In genomic region chr5:100037965-100038713, GRCm38 (mm10) we compare ENCODE assay signal across 8 mouse cellular contexts. TPM values are rescaled to one million over a fixed set of nuclear protein-coding genes. Genes with fewer than 3 reads are reported as not detected.
DNase-seq lines count a peak whose midpoint lies in the region; ATAC-seq and TF ChIP-seq lines count a peak whose summit lies in the region.

No protein-coding gene starts in this region.

- H3K4me3 ChIP-seq in ES-Bruce4 (ENCODE audit: low read depth, low read length), result peak overlapping the region; percentile 99
- peak overlapping the region; percentile 87 for H3K4me3 ChIP-seq in forebrain, embryonic 15.5 days
- peak overlapping the region; percentile 95 for H3K4me3 ChIP-seq in layer of hippocampus, adult 2 months
- peak overlapping the region; percentile 93 for H3K4me3 ChIP-seq in lung, adult 2 months (replicated peaks; ENCODE audit: extremely low read depth, low read depth, low read length)
- peak overlapping the region; percentile 93 for H3K4me3 ChIP-seq in neural tube, embryonic 15.5 days (replicated peaks)

- WGBS in forebrain, embryonic 15.5 days, result under 1% methylated on average over 41 of the region's 45 CpGs
- 2% methylated on average over 45 of the region's 45 CpGs for WGBS in lung, adult 2 months
- under 1% methylated on average over 32 of the region's 45 CpGs for WGBS in neural tube, embryonic 15.5 days

- H3K27ac ChIP-seq in ES-Bruce4 (ENCODE audit: insufficient read depth, low read length), result peak overlapping the region; percentile 69; the same call in 1 of the 2 replicates
- H3K27ac ChIP-seq in forebrain, embryonic 15.5 days (replicated peaks), result peak overlapping the region; percentile 99
- peak overlapping the region; percentile 100 for H3K27ac ChIP-seq in layer of hippocampus, adult 2 months
- peak overlapping the region; percentile 99 for H3K27ac ChIP-seq in neural tube, embryonic 15.5 days (replicated peaks)

- intact Hi-C loops in heart, postnatal 25 days (cut with DNase I), result loop anchor here (2.0 to 5.0 kb wide), 2 partner anchors 59 to 786 kb away; partner anchors contain the start of genes 4930524J08Rik and Hnrnpd

- DNase-seq in cerebellum, adult 11 months, result peak; percentile 86
- DNase-seq in heart, postnatal 25 days (ENCODE audit: low spot score), result peak; percentile 73
- peak; percentile 88 to 96 for DNase-seq in layer of hippocampus, adult 2 months (ENCODE audit: low spot score in 2 of 2)
- DNase-seq in lung, adult 2 months, result peak; percentile 90
- DNase-seq in testis, postnatal 14 days (ENCODE audit: low spot score), result peak; percentile 89

- H3K9ac ChIP-seq in ES-Bruce4 (ENCODE audit: low read depth, poor library complexity, severe bottlenecking), result peak overlapping the region; percentile 98
- H3K9ac ChIP-seq in forebrain, embryonic 15.5 days (replicated peaks), result peak overlapping the region; percentile 91
- peak overlapping the region; percentile 99 for H3K9ac ChIP-seq in neural tube, embryonic 15.5 days (replicated peaks)

- no peaks in the 10 kb centered on the region for H3K27me3 ChIP-seq in ES-Bruce4 (ENCODE audit: control insufficient read depth, insufficient read depth, low read length, poor library complexity, severe bottlenecking)
- H3K27me3 ChIP-seq in forebrain, embryonic 15.5 days, result no peaks in the 10 kb centered on the region
- no peaks in the 10 kb centered on the region for H3K27me3 ChIP-seq in neural tube, embryonic 15.5 days (replicated peaks)

- peak overlapping the region; percentile 76 for H3K4me2 ChIP-seq in forebrain, embryonic 15.5 days (replicated peaks)
- peak overlapping the region; percentile 89 for H3K4me2 ChIP-seq in neural tube, embryonic 15.5 days

- no peaks in the 10 kb centered on the region for H3K9me3 ChIP-seq in ES-Bruce4 (replicated peaks; ENCODE audit: control insufficient read depth, insufficient read depth, low read length, poor library complexity, severe bottlenecking)
- no peaks in the 10 kb centered on the region for H3K9me3 ChIP-seq in forebrain, embryonic 15.5 days
- no peaks in the 10 kb centered on the region for H3K9me3 ChIP-seq in neural tube, embryonic 15.5 days (replicated peaks)

- TF ChIP-seq EP300 in ES-Bruce4 (IDR thresholded peaks at IDR 0.05; ENCODE audit: insufficient read depth, low read depth, low read length), result no peak

- ATAC-seq in forebrain, embryonic 15.5 days (replicated peaks), result peak; percentile 20
- peak; percentile 23 for ATAC-seq in neural tube, embryonic 15.5 days (ENCODE audit: low FRiP score)

- TF ChIP-seq POLR2A in ES-Bruce4 (IDR thresholded peaks at IDR 0.05; ENCODE audit: insufficient read depth, low read length), result no peak
- no peak for TF ChIP-seq POLR2A in lung, adult 2 months (IDR thresholded peaks at IDR 0.05; ENCODE audit: borderline replicate concordance, extremely low read depth, low read depth, low read length)

- no peaks in the 10 kb centered on the region for H3K4me1 ChIP-seq in ES-Bruce4 (ENCODE audit: control insufficient read depth, insufficient read depth, low read length)
- H3K4me1 ChIP-seq in forebrain, embryonic 15.5 days, result peaks cover 56% of the 10 kb centered on the region
- H3K4me1 ChIP-seq in lung, adult 2 months (ENCODE audit: control insufficient read depth, insufficient read depth, low read length), result peaks cover 19% of the 10 kb centered on the region
- peaks cover 52% of the 10 kb centered on the region for H3K4me1 ChIP-seq in neural tube, embryonic 15.5 days

- peaks cover 49% of the 10 kb centered on the region for H3K36me3 ChIP-seq in ES-Bruce4 (ENCODE audit: control insufficient read depth, insufficient read depth, low read length, poor library complexity, severe bottlenecking)
- peaks cover 21% of the 10 kb centered on the region for H3K36me3 ChIP-seq in forebrain, embryonic 15.5 days
- H3K36me3 ChIP-seq in neural tube, embryonic 15.5 days, result peaks cover 18% of the 10 kb centered on the region

- TF ChIP-seq CTCF in ES-Bruce4 (IDR thresholded peaks at IDR 0.05; ENCODE audit: low read depth, low read length), result no peak
- TF ChIP-seq CTCF in layer of hippocampus, adult 2 months (conservative IDR thresholded peaks at IDR 0.05), result no peak
- TF ChIP-seq CTCF in lung, adult 2 months (IDR thresholded peaks at IDR 0.05; ENCODE audit: insufficient read depth, low read length), result no peak

RNA-seq across cellular contexts. Expression of gene Hnrnpdl, which starts 1.3 kb away (rescaled TPM):
- polyA plus RNA-seq in ES-Bruce4 (2011; ENCODE audit: insufficient read depth, insufficient read length, low read depth, missing spikeins), result 327 and 346 TPM in 2 replicates
- polyA plus RNA-seq in forebrain, embryonic 15.5 days (2015; fragmentation: Nextera tagmentation; extraction: Ambion mirVana), result 256 and 258 TPM in 2 replicates
- total RNA-seq in heart, postnatal 25 days (2021), result 10 to 100 TPM; 53.1 to 63.5 TPM
- total RNA-seq in layer of hippocampus, adult 2 months (2021), result 100 to 1,000 TPM; 203 to 216 TPM
- 54.2 and 74.0 TPM in 2 replicates for polyA plus RNA-seq in lung, adult 2 months (2012; rRNA removed)
- 172 and 181 TPM in 2 replicates for polyA plus RNA-seq in neural tube, embryonic 15.5 days (2015; fragmentation: Nextera tagmentation; extraction: Ambion mirVana)

RNA-seq across cellular contexts. Expression of gene Enoph1, which starts 1.6 kb away (rescaled TPM):
- 43.4 and 50.6 TPM in 2 replicates for polyA plus RNA-seq in ES-Bruce4 (2011; ENCODE audit: insufficient read depth, insufficient read length, low read depth, missing spikeins)
- polyA plus RNA-seq in forebrain, embryonic 15.5 days (2015; fragmentation: Nextera tagmentation; extraction: Ambion mirVana), result 57.6 and 58.3 TPM in 2 replicates
- 1 to 10 TPM; 7.3 to 8.4 TPM for total RNA-seq in heart, postnatal 25 days (2021)
- 10 to 100 TPM; 50.8 to 51.9 TPM for total RNA-seq in layer of hippocampus, adult 2 months (2021)
- polyA plus RNA-seq in lung, adult 2 months (2012; rRNA removed), result 33.1 and 34.0 TPM in 2 replicates
- 52.3 and 53.4 TPM in 2 replicates for polyA plus RNA-seq in neural tube, embryonic 15.5 days (2015; fragmentation: Nextera tagmentation; extraction: Ambion mirVana)

RNA-seq across cellular contexts. Expression of gene 4930524J08Rik, which starts 59.3 kb away (rescaled TPM):
- 1.5 TPM in 1 of 2 replicates, not detected in the other for polyA plus RNA-seq in ES-Bruce4 (2011; ENCODE audit: insufficient read depth, insufficient read length, low read depth, missing spikeins)
- polyA plus RNA-seq in forebrain, embryonic 15.5 days (2015; fragmentation: Nextera tagmentation; extraction: Ambion mirVana), result 2.3 and 4.5 TPM in 2 replicates
- total RNA-seq in heart, postnatal 25 days (2021), result under 1 TPM; 0.60 to 0.95 TPM
- total RNA-seq in layer of hippocampus, adult 2 months (2021), result 1 to 10 TPM; 1.4 to 2.2 TPM
- 1.1 and 1.7 TPM in 2 replicates for polyA plus RNA-seq in lung, adult 2 months (2012; rRNA removed)
- 2.3 TPM in 2 replicates for polyA plus RNA-seq in neural tube, embryonic 15.5 days (2015; fragmentation: Nextera tagmentation; extraction: Ambion mirVana)

RNA-seq across cellular contexts. Expression of gene Hnrnpd, which starts 59.4 kb away (rescaled TPM):
- polyA plus RNA-seq in ES-Bruce4 (2011; ENCODE audit: insufficient read depth, insufficient read length, low read depth, missing spikeins), result 605 and 625 TPM in 2 replicates
- polyA plus RNA-seq in forebrain, embryonic 15.5 days (2015; fragmentation: Nextera tagmentation; extraction: Ambion mirVana), result 242 and 245 TPM in 2 replicates
- total RNA-seq in heart, postnatal 25 days (2021), result 10 to 100 TPM; 71.1 to 80.9 TPM
- total RNA-seq in layer of hippocampus, adult 2 months (2021), result 100 to 1,000 TPM; 210 to 225 TPM
- 28.5 and 46.0 TPM in 2 replicates for polyA plus RNA-seq in lung, adult 2 months (2012; rRNA removed)
- 128 and 147 TPM in 2 replicates for polyA plus RNA-seq in neural tube, embryonic 15.5 days (2015; fragmentation: Nextera tagmentation; extraction: Ambion mirVana)

Comparison
In these comparisons a context has a peak if more than half of its experiments do, and no peak if none do; other contexts are left out.
1. Peak in every context shown above with its lines: DNase-seq, ATAC-seq, H3K4me3 ChIP-seq and H3K27ac ChIP-seq.